Mouse (Mus musculus): Measurements from ENCODE around the gene Rab27a. TPM values are rescaled to one million over a fixed set of nuclear protein-coding genes. Genes with fewer than 3 reads are reported as not detected.

Rab27a gene
- polyA plus RNA-seq, 1 experiment from 2014 or later = 1.0 TPM

DNA sequence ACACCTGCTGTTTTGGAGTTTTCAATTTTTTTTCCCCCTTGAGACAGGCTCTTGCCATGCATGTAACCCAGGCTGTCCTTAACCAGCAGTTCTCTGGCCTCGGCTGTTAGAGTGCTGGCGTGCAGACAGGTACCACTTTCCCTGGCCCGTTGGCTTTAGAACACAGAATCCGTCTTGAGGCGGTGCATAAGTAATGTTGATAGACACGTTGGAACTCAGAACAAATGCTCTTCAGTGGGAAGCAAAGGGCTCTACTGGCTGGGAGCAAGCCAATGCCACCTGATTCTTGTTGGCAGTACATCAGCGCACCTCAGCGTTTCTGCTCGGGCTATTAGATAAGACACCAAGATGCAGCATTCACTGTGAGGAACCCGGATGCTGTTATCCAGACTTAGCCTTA, 24.8 kb upstream of the Rab27a start:
- H3K9ac ChIP-seq (replicated peaks) = no peak overlapping the region
- H3K9me3 ChIP-seq = no peaks in the 10 kb centered on the region
- no peak for ATAC-seq (replicated peaks)
- peaks cover 52% of the 10 kb centered on the region for H3K36me3 ChIP-seq
- H3K27ac ChIP-seq (replicated peaks) = no peak overlapping the region
- no peak overlapping the region for H3K4me2 ChIP-seq (replicated peaks)
- no peaks in the 10 kb centered on the region for H3K4me1 ChIP-seq
- no peak overlapping the region for H3K4me3 ChIP-seq
- no peaks in the 10 kb centered on the region for H3K27me3 ChIP-seq
- 90% methylated on average over 10 of the region's 10 CpGs for WGBS

- no peak overlapping the region for H3K4me2 ChIP-seq (replicated peaks)
- no peaks in the 10 kb centered on the region for H3K9me3 ChIP-seq
- H3K9ac ChIP-seq (replicated peaks) = no peak overlapping the region
- H3K27me3 ChIP-seq = no peaks in the 10 kb centered on the region
- H3K4me3 ChIP-seq = no peak overlapping the region
- H3K4me1 ChIP-seq = peaks cover 2% of the 10 kb centered on the region; the same call in 1 of the 2 replicates
- peaks cover 46% of the 10 kb centered on the region for H3K36me3 ChIP-seq
- no peak for ATAC-seq (replicated peaks)
- no peak overlapping the region for H3K27ac ChIP-seq (replicated peaks)
- WGBS = 92% methylated on average over 5 of the region's 5 CpGs
Observed at GRCm38 (mm10) chr9:73020566-73021097, 24.0 kb upstream of the Rab27a start.

DNA sequence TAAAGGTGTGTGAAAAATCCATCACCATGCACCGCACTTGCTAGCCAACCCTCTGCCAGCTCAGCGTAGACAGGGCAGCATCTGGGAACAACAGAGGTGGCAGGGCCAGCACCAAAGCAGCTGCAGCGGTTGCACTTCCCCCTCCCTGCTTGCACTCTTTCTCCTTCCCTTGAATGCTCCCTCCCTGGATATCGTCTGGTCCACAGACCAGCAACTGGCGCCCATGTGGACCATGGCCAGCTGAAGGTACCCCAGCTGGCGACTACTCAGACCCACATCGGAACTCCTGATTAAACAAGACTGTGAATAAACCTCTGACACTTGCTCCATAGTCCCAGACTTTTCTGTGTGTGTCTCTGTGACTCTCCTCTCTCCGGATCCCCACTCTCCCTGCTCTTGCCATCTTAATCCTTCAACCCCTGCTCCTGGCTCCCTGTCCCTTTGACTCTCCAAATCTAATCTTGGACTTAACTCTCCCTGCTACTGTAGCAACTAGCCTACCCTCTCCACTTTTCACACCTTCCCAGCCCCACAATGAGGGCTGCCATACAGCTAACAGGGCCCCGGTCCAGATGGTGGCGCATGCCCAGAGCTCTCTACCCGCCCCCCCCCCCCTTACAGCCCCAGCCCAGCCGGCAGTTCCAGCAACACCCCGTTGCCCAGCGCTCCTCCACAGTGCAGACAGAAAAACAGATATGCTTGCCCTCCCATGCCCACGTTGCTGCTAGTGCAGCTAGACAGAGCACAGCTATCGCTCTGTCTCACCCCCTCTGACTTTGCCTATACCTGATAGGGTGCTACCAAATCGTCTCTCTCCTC, 18.6 kb upstream of the Rab27a start:
- Histone ChIP-seq H3K36me3 (peaks cover 21% of the 10 kb centered on the region), H3K9ac (replicated peaks) (no peak overlapping the region), H3K4me3 (no peak overlapping the region), H3K27me3 (no peaks in the 10 kb centered on the region), H3K9me3 (no peaks in the 10 kb centered on the region), H3K4me2 (replicated peaks) (peak overlapping the region; percentile 27), H3K27ac (replicated peaks) (peak overlapping the region; percentile 65), H3K4me1 (peaks cover 12% of the 10 kb centered on the region)
- WGBS = 17% methylated on average over 16 of the region's 17 CpGs
- ATAC-seq (replicated peaks) = peak; percentile 92

DNA sequence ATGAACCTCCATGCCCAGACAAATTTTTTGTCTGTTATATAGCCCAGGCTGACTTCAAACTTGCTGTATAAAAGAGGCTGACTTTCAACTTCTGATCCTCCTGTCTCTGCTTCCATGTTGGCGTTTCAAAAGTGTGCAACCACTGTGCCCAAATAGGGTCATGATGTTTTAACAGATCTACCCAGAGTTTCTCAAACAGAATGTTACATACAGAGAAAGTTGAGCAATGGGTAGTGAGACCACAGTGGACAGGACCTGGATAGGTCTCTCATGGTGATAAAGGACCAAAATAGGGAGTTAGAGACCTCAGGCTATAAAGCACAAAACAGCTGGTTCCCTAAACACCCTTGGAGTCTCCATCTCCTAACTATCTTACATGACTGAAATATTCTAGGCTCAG, 14.2 kb upstream of the Rab27a start:
- 86% methylated on average over 1 of the region's 1 CpGs for WGBS
- no peak overlapping the region for H3K4me2 ChIP-seq (replicated peaks)
- no peaks in the 10 kb centered on the region for H3K9me3 ChIP-seq
- no peaks in the 10 kb centered on the region for H3K27me3 ChIP-seq
- no peak overlapping the region for H3K27ac ChIP-seq (replicated peaks)
- H3K4me3 ChIP-seq = no peak overlapping the region
- peaks cover 32% of the 10 kb centered on the region for H3K36me3 ChIP-seq
- H3K4me1 ChIP-seq = peaks cover 11% of the 10 kb centered on the region
- ATAC-seq (replicated peaks) = no peak
- H3K9ac ChIP-seq (replicated peaks) = no peak overlapping the region

- Histone ChIP-seq H3K27me3 (no peaks in the 10 kb centered on the region), H3K27ac (replicated peaks) (no peak overlapping the region), H3K4me1 (peaks cover 2% of the 10 kb centered on the region; the same call in 1 of the 2 replicates), H3K9me3 (no peaks in the 10 kb centered on the region), H3K9ac (replicated peaks) (no peak overlapping the region), H3K4me2 (replicated peaks) (no peak overlapping the region), H3K36me3 (peaks cover 37% of the 10 kb centered on the region), H3K4me3 (no peak overlapping the region)
- no peak for ATAC-seq (replicated peaks)
- WGBS = 87% methylated on average over 4 of the region's 4 CpGs
Observed at GRCm38 (mm10) chr9:73031421-73031820, 13.2 kb upstream of the Rab27a start.

- ATAC-seq (replicated peaks) = no peak
Observed at GRCm38 (mm10) chr9:73033406-73033805, 11.2 kb upstream of the Rab27a start.

DNA sequence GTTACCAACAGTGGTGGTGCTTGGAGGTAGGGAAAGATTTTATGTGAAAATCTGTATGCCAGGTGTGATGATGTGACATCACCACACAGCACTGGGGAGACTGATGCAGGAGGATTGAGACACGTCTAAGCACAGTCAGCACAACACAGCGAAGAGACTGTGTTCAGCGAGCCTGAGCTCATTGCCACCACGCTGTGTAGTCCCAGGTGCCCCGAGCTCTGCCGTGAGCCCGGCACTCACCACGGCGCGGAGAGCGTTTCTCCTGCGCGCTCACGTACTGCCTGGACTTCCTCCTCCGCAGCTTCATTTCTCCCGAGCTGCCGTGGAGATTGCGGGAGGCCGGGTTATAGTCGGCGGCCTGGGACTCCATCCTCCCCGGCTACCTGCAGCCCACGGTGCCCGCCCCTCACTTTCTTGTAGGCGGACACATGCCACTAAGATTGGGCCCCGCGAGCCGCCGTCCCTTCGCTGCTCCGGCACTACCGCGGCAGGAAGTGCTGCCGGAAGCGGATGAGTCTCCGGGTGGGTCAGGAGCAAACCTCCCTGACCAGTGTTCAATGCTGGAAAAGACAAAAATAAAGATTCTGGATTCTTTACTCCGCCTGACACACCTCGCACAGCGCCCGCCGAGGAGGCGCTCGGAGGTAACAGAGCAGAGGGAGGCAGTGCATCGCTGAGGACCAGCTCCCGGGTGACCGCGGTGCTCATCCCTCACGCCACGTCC, 5.3 kb upstream of the Rab27a start:
- Histone ChIP-seq H3K9ac (replicated peaks) (peak overlapping the region; percentile 81), H3K27ac (replicated peaks) (peak overlapping the region; percentile 86), H3K4me3 (peak overlapping the region; percentile 75), H3K4me1 (peaks cover 17% of the 10 kb centered on the region), H3K36me3 (peaks cover 4% of the 10 kb centered on the region; the same call in 1 of the 2 replicates), H3K4me2 (replicated peaks) (peak overlapping the region; percentile 75), H3K27me3 (no peaks in the 10 kb centered on the region), H3K9me3 (no peaks in the 10 kb centered on the region)
- WGBS = under 1% methylated on average over 49 of the region's 49 CpGs
- peak; percentile 93 for ATAC-seq (replicated peaks)

More at GRCm38 (mm10) chr9:73033406-73033805, 11.2 kb upstream of the Rab27a start:
- WGBS = 98% methylated on average over 1 of the region's 1 CpGs
- Histone ChIP-seq H3K4me3 (no peak overlapping the region), H3K36me3 (peaks cover 37% of the 10 kb centered on the region), H3K9ac (replicated peaks) (no peak overlapping the region), H3K4me1 (no peaks in the 10 kb centered on the region; the same call in 1 of the 2 replicates), H3K9me3 (no peaks in the 10 kb centered on the region), H3K4me2 (replicated peaks) (no peak overlapping the region), H3K27ac (replicated peaks) (no peak overlapping the region), H3K27me3 (no peaks in the 10 kb centered on the region)

DNA sequence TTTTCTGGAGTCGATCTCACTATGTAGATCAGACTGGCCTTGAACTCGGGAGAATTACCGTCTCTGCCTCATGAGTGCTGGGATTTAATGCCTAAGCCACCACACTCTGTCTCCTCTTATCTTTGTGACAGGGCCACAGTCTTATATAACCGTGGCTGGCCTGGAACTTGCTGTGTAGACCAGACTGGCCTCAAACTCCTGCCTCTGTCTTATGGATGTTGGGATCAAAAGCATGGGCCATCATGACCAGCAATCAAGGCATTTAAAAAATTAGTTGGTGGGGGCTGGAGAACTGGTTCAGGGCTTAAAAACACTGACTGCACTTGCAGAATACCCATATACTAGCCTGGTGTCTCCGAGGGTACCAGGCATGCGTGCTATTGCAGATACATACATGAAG, 4.6 kb upstream of the Rab27a start, which contains the start of gene Pigb:
Pigb (minus strand) TSS at position 299 of the 400 bp plus-strand sequence.
- ATAC-seq (replicated peaks) = no peak
- WGBS = 30% methylated on average over 6 of the region's 6 CpGs

GRCm38 (mm10) chr9:73045204-73045603, 550 bp downstream of the Rab27a start:
- WGBS = 18% methylated on average over 7 of the region's 7 CpGs
- no peak for ATAC-seq (replicated peaks)
- no peaks in the 10 kb centered on the region for H3K27me3 ChIP-seq
- H3K27ac ChIP-seq (replicated peaks) = no peak overlapping the region
- H3K4me1 ChIP-seq = peaks cover 17% of the 10 kb centered on the region
- no peaks in the 10 kb centered on the region for H3K9me3 ChIP-seq
- no peaks in the 10 kb centered on the region for H3K36me3 ChIP-seq
- H3K9ac ChIP-seq (replicated peaks) = peak overlapping the region; percentile 53; the same call in 1 of the 2 replicates
- peak overlapping the region; percentile 40 for H3K4me3 ChIP-seq
- H3K4me2 ChIP-seq (replicated peaks) = peak overlapping the region; percentile 86

More for the DNA sequence above, 4.6 kb upstream of the Rab27a start, which contains the start of gene Pigb:
- H3K36me3 ChIP-seq = peaks cover 4% of the 10 kb centered on the region; the same call in 1 of the 2 replicates
- H3K4me1 ChIP-seq = peaks cover 24% of the 10 kb centered on the region
- H3K4me2 ChIP-seq (replicated peaks) = peak within 1 kb of the TSS; percentile 75
- peak within 1 kb of the TSS; percentile 86 for H3K27ac ChIP-seq (replicated peaks)
- H3K4me3 ChIP-seq = peak within 1 kb of the TSS; percentile 75
- no peaks in the 10 kb centered on the region for H3K27me3 ChIP-seq
- H3K9ac ChIP-seq (replicated peaks) = peak within 1 kb of the TSS; percentile 81
- no peaks in the 10 kb centered on the region for H3K9me3 ChIP-seq

DNA sequence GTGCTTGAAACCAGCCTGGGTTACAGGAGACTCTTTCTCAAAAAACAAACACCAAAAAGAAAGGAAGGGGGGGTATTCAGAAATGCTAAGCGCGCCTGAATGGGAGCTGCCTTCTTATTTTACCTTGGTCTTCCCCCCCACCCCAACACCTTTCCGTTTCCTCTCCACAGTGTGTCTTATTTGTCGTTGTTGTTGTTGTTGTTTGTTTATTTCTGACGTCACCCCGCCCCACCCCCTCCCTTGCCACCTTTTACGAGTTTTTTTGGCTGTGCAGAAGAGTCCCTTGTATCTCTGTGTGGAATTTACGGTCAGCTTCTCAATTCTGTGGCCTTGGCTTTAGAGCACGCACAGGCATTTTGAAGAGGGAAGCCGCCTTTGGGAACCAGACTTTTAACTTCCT, 1.1 kb downstream of the Rab27a start:
- H3K9me3 ChIP-seq = no peaks in the 10 kb centered on the region
- H3K27ac ChIP-seq (replicated peaks) = no peak overlapping the region
- 78% methylated on average over 10 of the region's 10 CpGs for WGBS
- H3K36me3 ChIP-seq = no peaks in the 10 kb centered on the region
- H3K4me3 ChIP-seq = no peak overlapping the region
- ATAC-seq (replicated peaks) = no peak
- H3K27me3 ChIP-seq = no peaks in the 10 kb centered on the region
- peaks cover 13% of the 10 kb centered on the region for H3K4me1 ChIP-seq
- H3K4me2 ChIP-seq (replicated peaks) = no peak overlapping the region
- no peak overlapping the region for H3K9ac ChIP-seq (replicated peaks)

- H3K27ac ChIP-seq (replicated peaks) = no peak overlapping the region
- no peak overlapping the region for H3K9ac ChIP-seq (replicated peaks)
- 87% methylated on average over 2 of the region's 2 CpGs for WGBS
- H3K4me1 ChIP-seq = peaks cover 13% of the 10 kb centered on the region
- no peaks in the 10 kb centered on the region for H3K36me3 ChIP-seq
- ATAC-seq (replicated peaks) = no peak
- H3K9me3 ChIP-seq = no peaks in the 10 kb centered on the region
- no peaks in the 10 kb centered on the region for H3K27me3 ChIP-seq
- no peak overlapping the region for H3K4me3 ChIP-seq
- H3K4me2 ChIP-seq (replicated peaks) = no peak overlapping the region
Observed at GRCm38 (mm10) chr9:73047906-73048305, 3.3 kb downstream of the Rab27a start.

- no peaks in the 10 kb centered on the region for H3K27me3 ChIP-seq
- H3K36me3 ChIP-seq = no peaks in the 10 kb centered on the region
- peaks cover 13% of the 10 kb centered on the region for H3K4me1 ChIP-seq
- H3K4me2 ChIP-seq (replicated peaks) = no peak overlapping the region
- no peak for ATAC-seq (replicated peaks)
- no peak overlapping the region for H3K4me3 ChIP-seq
- no peaks in the 10 kb centered on the region for H3K9me3 ChIP-seq
- no peak overlapping the region for H3K9ac ChIP-seq (replicated peaks)
- no peak overlapping the region for H3K27ac ChIP-seq (replicated peaks)
- 2% methylated on average over 4 of the region's 4 CpGs for WGBS
Observed at GRCm38 (mm10) chr9:73048927-73049326, 4.3 kb downstream of the Rab27a start.

All from forebrain, embryonic 15.5 days (tissue).